Mouse (Mus musculus) midbrain, embryonic 13.5 days (tissue): ENCODE results near the gene Rab10. TPM values are rescaled to one million over a fixed set of nuclear protein-coding genes. Genes with fewer than 3 reads are reported as not detected.

Experiments
- ATAC-seq: fragments of 200-750 bp; cut with Nextera tagmentation; 2 replicates; pipeline ENCODE4 v1.8.0; 2017; ENCODE audit warnings: mild to moderate bottlenecking, moderate TSS enrichment, moderate library complexity
- H3K27ac ChIP-seq: fragments of 300-500 bp; sonication (generic); 2 replicates; pipeline ENCODE4 v1.5.1; 2015; ENCODE audit warnings: inconsistent platforms, mild to moderate bottlenecking, moderate library complexity
- H3K27me3 ChIP-seq: fragments of 300-500 bp; sonication (generic); 2 replicates; pipeline ENCODE4 v1.6.1; 2015; ENCODE audit warnings: mild to moderate bottlenecking, inconsistent platforms
- H3K36me3 ChIP-seq: fragments of 300-500 bp; sonication (generic); 2 replicates; pipeline ENCODE4 v1.6.1; 2015; ENCODE audit warnings: mild to moderate bottlenecking, inconsistent platforms
- H3K4me1 ChIP-seq: fragments of 300-500 bp; sonication (generic); replicated peaks from 2 replicates; pipeline ENCODE4 v1.6.1; 2015; ENCODE audit warnings: inconsistent platforms
- H3K4me2 ChIP-seq: fragments of 300-500 bp; sonication (generic); replicated peaks from 2 replicates; pipeline ENCODE4 v1.6.1; 2015; ENCODE audit warnings: moderate library complexity, mild to moderate bottlenecking, inconsistent platforms
- H3K4me3 ChIP-seq: fragments of 300-500 bp; sonication (generic); replicated peaks from 2 replicates; pipeline ENCODE4 v1.5.1; 2015; ENCODE audit warnings: mild to moderate bottlenecking, inconsistent platforms
- H3K9ac ChIP-seq: fragments of 300-500 bp; sonication (generic); replicated peaks from 2 replicates; pipeline ENCODE4 v1.6.1; 2015; ENCODE audit warnings: mild to moderate bottlenecking, inconsistent platforms
- H3K9me3 ChIP-seq: fragments of 300-500 bp; sonication (generic); 2 replicates; pipeline ENCODE4 v1.6.1; 2016; ENCODE audit warnings: mild to moderate bottlenecking, inconsistent platforms
- WGBS: fragments of 180-500 bp; shearing (Covaris S2); methylation state at CpG from one replicate; pipeline ENCODE4 v1.1.7; 2015; 5-methylcytosine and 5-hydroxymethylcytosine counted together
- polyA plus RNA-seq: library from polyadenylated mRNA; unstranded; fragments of >200 nt; fragmentation: Nextera tagmentation; extraction: Ambion mirVana; gene quantifications from 2 replicates; pipeline ENCODE4 v1.2.1, GENCODE M21; 2015

Rab10 gene
- polyA plus RNA-seq, 1 experiment from 2014 or later: 128 TPM

GRCm38 (mm10) chr12:3288440-3288839 lies 21.3 kb downstream of the Rab10 start:
- H3K27me3 ChIP-seq: no peaks in the 10 kb centered on the region
- peaks cover 17% of the 10 kb centered on the region; the same call in 1 of the 2 replicates for H3K9me3 ChIP-seq
- no peak overlapping the region for H3K4me3 ChIP-seq
- peaks cover 22% of the 10 kb centered on the region for H3K36me3 ChIP-seq
- H3K4me2 ChIP-seq: no peak overlapping the region
- no peak for ATAC-seq
- WGBS: 95% methylated on average over 1 of the region's 1 CpGs
- no peak overlapping the region for H3K9ac ChIP-seq
- no peaks in the 10 kb centered on the region for H3K4me1 ChIP-seq
- H3K27ac ChIP-seq: no peak overlapping the region

- ATAC-seq: no peak
- peaks cover 9% of the 10 kb centered on the region for H3K36me3 ChIP-seq
- no peaks in the 10 kb centered on the region for H3K4me1 ChIP-seq
- no peak overlapping the region for H3K4me3 ChIP-seq
- no peak overlapping the region for H3K27ac ChIP-seq
- H3K27me3 ChIP-seq: no peaks in the 10 kb centered on the region
- no peak overlapping the region for H3K9ac ChIP-seq
- 92% methylated on average over 1 of the region's 1 CpGs for whole genome bisulfite sequencing
- peaks cover 10% of the 10 kb centered on the region; the same call in 1 of the 2 replicates for H3K9me3 ChIP-seq
- H3K4me2 ChIP-seq: no peak overlapping the region
Observed at GRCm38 (mm10) chr12:3285919-3286318, 23.9 kb downstream of the Rab10 start.

GRCm38 (mm10) chr12:3285377-3285776 lies 24.4 kb downstream of the Rab10 start:
- ATAC-seq: no peak
- Histone ChIP-seq H3K9me3 (peaks cover 7% of the 10 kb centered on the region; the same call in 1 of the 2 replicates), H3K9ac (no peak overlapping the region), H3K4me2 (no peak overlapping the region), H3K27me3 (no peaks in the 10 kb centered on the region), H3K36me3 (peaks cover 5% of the 10 kb centered on the region), H3K4me1 (no peaks in the 10 kb centered on the region), H3K27ac (no peak overlapping the region), H3K4me3 (no peak overlapping the region)
- 95% methylated on average over 6 of the region's 6 CpGs for WGBS

- H3K27ac ChIP-seq: no peak overlapping the region
- peaks cover 12% of the 10 kb centered on the region for H3K36me3 ChIP-seq
- H3K4me3 ChIP-seq: no peak overlapping the region
- no peak overlapping the region for H3K4me2 ChIP-seq
- H3K9me3 ChIP-seq: peaks cover 12% of the 10 kb centered on the region
- WGBS: 94% methylated on average over 2 of the region's 2 CpGs
- H3K9ac ChIP-seq: no peak overlapping the region
- H3K4me1 ChIP-seq: no peaks in the 10 kb centered on the region
- no peaks in the 10 kb centered on the region for H3K27me3 ChIP-seq
- ATAC-seq: no peak
Observed at GRCm38 (mm10) chr12:3284463-3284862, 25.3 kb downstream of the Rab10 start.

GRCm38 (mm10) chr12:3283829-3284440 lies 25.8 kb downstream of the Rab10 start:
- no peak for ATAC-seq
- H3K4me1 ChIP-seq: no peaks in the 10 kb centered on the region
- H3K9me3 ChIP-seq: peaks cover 16% of the 10 kb centered on the region
- H3K27me3 ChIP-seq: no peaks in the 10 kb centered on the region
- H3K4me3 ChIP-seq: no peak overlapping the region
- peaks cover 12% of the 10 kb centered on the region for H3K36me3 ChIP-seq
- no peak overlapping the region for H3K27ac ChIP-seq
- WGBS: 91% methylated on average over 4 of the region's 4 CpGs
- H3K4me2 ChIP-seq: no peak overlapping the region
- H3K9ac ChIP-seq: no peak overlapping the region

- Histone ChIP-seq H3K9ac (no peak overlapping the region), H3K27me3 (no peaks in the 10 kb centered on the region), H3K9me3 (peaks cover 16% of the 10 kb centered on the region), H3K36me3 (peaks cover 7% of the 10 kb centered on the region), H3K4me3 (no peak overlapping the region), H3K4me1 (no peaks in the 10 kb centered on the region), H3K4me2 (no peak overlapping the region), H3K27ac (no peak overlapping the region)
- no peak for ATAC-seq
- WGBS: 78% methylated on average over 1 of the region's 1 CpGs
Observed at GRCm38 (mm10) chr12:3282954-3283353, 26.8 kb downstream of the Rab10 start.

- H3K4me1 ChIP-seq: no peaks in the 10 kb centered on the region
- H3K36me3 ChIP-seq: peaks cover 7% of the 10 kb centered on the region
- no peak overlapping the region for H3K4me3 ChIP-seq
- H3K4me2 ChIP-seq: no peak overlapping the region
- peaks cover 16% of the 10 kb centered on the region for H3K9me3 ChIP-seq
- ATAC-seq: no peak
- WGBS: 98% methylated on average over 2 of the region's 2 CpGs
- H3K9ac ChIP-seq: no peak overlapping the region
- no peak overlapping the region for H3K27ac ChIP-seq
- H3K27me3 ChIP-seq: no peaks in the 10 kb centered on the region
Observed at GRCm38 (mm10) chr12:3282520-3282919, 27.2 kb downstream of the Rab10 start.

- no peak for ATAC-seq
- Histone ChIP-seq H3K9me3 (peaks cover 11% of the 10 kb centered on the region), H3K4me2 (no peak overlapping the region), H3K27me3 (no peaks in the 10 kb centered on the region), H3K36me3 (peaks cover 7% of the 10 kb centered on the region; the same call in 1 of the 2 replicates), H3K4me3 (no peak overlapping the region), H3K9ac (no peak overlapping the region), H3K27ac (no peak overlapping the region), H3K4me1 (no peaks in the 10 kb centered on the region)
- 95% methylated on average over 2 of the region's 2 CpGs for WGBS
Observed at GRCm38 (mm10) chr12:3278880-3279339, 30.9 kb downstream of the Rab10 start.

- 0 out of 2 replicates have a peak, but pooled peaks cover 2% of the 10 kb centered on the region for H3K9me3 ChIP-seq
- H3K9ac ChIP-seq: no peak overlapping the region
- H3K4me1 ChIP-seq: no peaks in the 10 kb centered on the region
- no peak overlapping the region for H3K4me3 ChIP-seq
- peaks cover 4% of the 10 kb centered on the region; the same call in 1 of the 2 replicates for H3K36me3 ChIP-seq
- H3K4me2 ChIP-seq: no peak overlapping the region
- H3K27ac ChIP-seq: no peak overlapping the region
- no peaks in the 10 kb centered on the region for H3K27me3 ChIP-seq
- ATAC-seq: no peak
Observed at GRCm38 (mm10) chr12:3270818-3271217, 39.0 kb downstream of the Rab10 start.

- 0 out of 2 replicates have a peak, but pooled peaks cover 2% of the 10 kb centered on the region for H3K9me3 ChIP-seq
- 91% methylated on average over 2 of the region's 2 CpGs for WGBS
- H3K4me3 ChIP-seq: no peak overlapping the region
- no peak overlapping the region for H3K9ac ChIP-seq
- H3K27me3 ChIP-seq: no peaks in the 10 kb centered on the region
- H3K36me3 ChIP-seq: no peaks in the 10 kb centered on the region
- no peaks in the 10 kb centered on the region for H3K4me1 ChIP-seq
- no peak for ATAC-seq
- no peak overlapping the region for H3K4me2 ChIP-seq
- no peak overlapping the region for H3K27ac ChIP-seq
Observed at GRCm38 (mm10) chr12:3267397-3267796, 42.4 kb downstream of the Rab10 start.

GRCm38 (mm10) chr12:3265188-3265587 lies 44.6 kb downstream of the Rab10 start:
- peaks cover 14% of the 10 kb centered on the region; the same call in 1 of the 2 replicates for H3K36me3 ChIP-seq
- no peak for ATAC-seq

GRCm38 (mm10) chr12:3264449-3264848 lies 45.3 kb downstream of the Rab10 start:
- WGBS: 86% methylated on average over 2 of the region's 2 CpGs

More at GRCm38 (mm10) chr12:3265188-3265587, 44.6 kb downstream of the Rab10 start:
- WGBS: 94% methylated on average over 2 of the region's 2 CpGs
- no peaks in the 10 kb centered on the region for H3K27me3 ChIP-seq
- no peak overlapping the region for H3K4me2 ChIP-seq
- no peaks in the 10 kb centered on the region for H3K4me1 ChIP-seq
- H3K9me3 ChIP-seq: no peaks in the 10 kb centered on the region
- H3K9ac ChIP-seq: no peak overlapping the region
- no peak overlapping the region for H3K4me3 ChIP-seq
- no peak overlapping the region for H3K27ac ChIP-seq

GRCm38 (mm10) chr12:3261596-3261995 lies 48.2 kb downstream of the Rab10 start:
- H3K36me3 ChIP-seq: peaks cover 17% of the 10 kb centered on the region
- H3K4me2 ChIP-seq: no peak overlapping the region
- H3K27me3 ChIP-seq: no peaks in the 10 kb centered on the region
- WGBS: 98% methylated on average over 25 of the region's 25 CpGs
- no peak for ATAC-seq
- H3K9ac ChIP-seq: no peak overlapping the region
- H3K4me3 ChIP-seq: no peak overlapping the region
- H3K9me3 ChIP-seq: no peaks in the 10 kb centered on the region
- H3K27ac ChIP-seq: no peak overlapping the region
- no peaks in the 10 kb centered on the region for H3K4me1 ChIP-seq

More at GRCm38 (mm10) chr12:3264449-3264848, 45.3 kb downstream of the Rab10 start:
- Histone ChIP-seq H3K36me3 (peaks cover 14% of the 10 kb centered on the region; the same call in 1 of the 2 replicates), H3K9ac (no peak overlapping the region), H3K4me1 (no peaks in the 10 kb centered on the region), H3K4me2 (no peak overlapping the region), H3K4me3 (no peak overlapping the region), H3K27me3 (no peaks in the 10 kb centered on the region), H3K27ac (no peak overlapping the region), H3K9me3 (no peaks in the 10 kb centered on the region)
- no peak for ATAC-seq
